Mouse (Mus musculus) erythroblast, embryonic 14.5 days (primary cell): ENCODE data around the gene Tnr. TPM values are rescaled to one million over a fixed set of nuclear protein-coding genes. Genes with fewer than 3 reads are reported as not detected.

Experiments used
- H3K27me3 ChIP-seq: 2 replicates; pipeline ENCODE4 v1.6.1; 2012; ENCODE audit warnings: inconsistent platforms; ENCODE audit not compliant: control insufficient read depth
- H3K36me3 ChIP-seq: 2 replicates; pipeline ENCODE4 v1.6.1; 2012; ENCODE audit warnings: mild to moderate bottlenecking, inconsistent platforms; ENCODE audit not compliant: control insufficient read depth
- H3K4me1 ChIP-seq: 2 replicates; pipeline ENCODE4 v1.6.1; 2012; ENCODE audit warnings: inconsistent platforms; ENCODE audit not compliant: control insufficient read depth
- H3K4me3 ChIP-seq: replicated peaks from 2 replicates; pipeline ENCODE3; 2012; ENCODE audit warnings: moderate library complexity, mild to moderate bottlenecking, inconsistent platforms
- H3K9me3 ChIP-seq: 2 replicates; pipeline ENCODE4 v1.6.1; 2012; ENCODE audit warnings: low read length, inconsistent platforms, mixed read lengths; ENCODE audit not compliant: control insufficient read depth
- GATA1 ChIP-seq: IDR thresholded peaks from 2 replicates; pipeline ENCODE4 v1.6.1; 2012; ENCODE audit warnings: low read length, inconsistent platforms, mixed read lengths
- TAL1 ChIP-seq: IDR thresholded peaks from 3 replicates; pipeline ENCODE4 v1.6.1; 2012; ENCODE audit warnings: low read length, inconsistent platforms, mixed read lengths
- polyA plus RNA-seq: library from polyadenylated mRNA; stranded (reverse); fragments of >175 nt; gene quantifications from 2 replicates; pipeline ENCODE4 v1.2.3, GENCODE M21; 2012

Gene Tnr
- polyA plus RNA-seq, 1 experiment, result not detected

DNA sequence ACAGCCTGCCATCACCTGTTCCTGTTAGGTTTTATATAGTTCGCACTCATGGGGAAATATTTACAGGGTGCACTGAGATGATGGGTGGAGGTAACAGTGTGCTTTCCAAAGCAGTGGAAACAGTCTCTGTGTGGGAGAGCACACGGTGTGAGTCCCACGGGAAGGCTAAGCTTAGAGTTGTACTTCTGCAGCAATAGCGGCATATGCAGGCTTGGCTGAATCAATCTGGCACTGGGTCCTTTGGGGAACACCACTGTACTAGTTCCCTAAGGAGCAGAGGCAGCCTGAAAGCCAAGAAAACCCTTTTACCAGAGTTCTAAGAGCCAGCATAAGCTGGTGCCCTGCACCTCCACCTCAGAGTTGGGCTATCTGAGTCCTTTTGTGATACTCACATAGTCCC lies 115.8 kb downstream of the Tnr start:
- TF ChIP-seq GATA1, result no peak
- TF ChIP-seq TAL1, result no peak
- no peaks in the 10 kb centered on the region for H3K27me3 ChIP-seq
- no peaks in the 10 kb centered on the region for H3K36me3 ChIP-seq
- no peak overlapping the region for H3K4me3 ChIP-seq
- no peaks in the 10 kb centered on the region for H3K4me1 ChIP-seq
- no peaks in the 10 kb centered on the region; the same call in 1 of the 2 replicates for H3K9me3 ChIP-seq

DNA sequence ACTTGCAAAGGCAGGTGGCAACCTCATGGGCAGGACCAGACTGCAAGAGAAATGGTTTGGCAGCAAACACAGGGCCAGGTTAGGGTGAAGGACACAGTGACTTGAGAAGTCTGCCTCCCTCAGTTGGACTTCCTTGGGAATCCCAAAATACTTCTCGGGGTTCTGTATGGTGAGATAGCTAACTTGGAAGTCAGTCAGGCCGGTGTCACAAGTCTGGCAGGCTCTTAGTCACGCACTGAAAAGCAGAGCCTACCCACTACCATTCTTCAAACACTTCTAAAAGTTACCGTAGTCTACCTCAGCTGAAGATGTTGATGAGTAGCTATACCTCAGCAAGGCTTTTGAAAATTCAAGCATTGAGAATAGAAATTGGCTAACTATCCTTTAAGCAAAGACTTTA lies 122.2 kb downstream of the Tnr start:
- H3K27me3 ChIP-seq, result no peaks in the 10 kb centered on the region
- no peaks in the 10 kb centered on the region for H3K9me3 ChIP-seq
- TF ChIP-seq GATA1 (no peak), TAL1 (no peak)
- H3K36me3 ChIP-seq, result no peaks in the 10 kb centered on the region
- no peak overlapping the region for H3K4me3 ChIP-seq
- H3K4me1 ChIP-seq, result no peaks in the 10 kb centered on the region

- H3K9me3 ChIP-seq, result no peaks in the 10 kb centered on the region
- H3K4me3 ChIP-seq, result no peak overlapping the region
- TF ChIP-seq TAL1, result no peak
- no peak for TF ChIP-seq GATA1
- no peaks in the 10 kb centered on the region for H3K27me3 ChIP-seq
- no peaks in the 10 kb centered on the region for H3K4me1 ChIP-seq
- H3K36me3 ChIP-seq, result no peaks in the 10 kb centered on the region
Observed at GRCm38 (mm10) chr1:159650486-159650885, 126.9 kb downstream of the Tnr start.

DNA sequence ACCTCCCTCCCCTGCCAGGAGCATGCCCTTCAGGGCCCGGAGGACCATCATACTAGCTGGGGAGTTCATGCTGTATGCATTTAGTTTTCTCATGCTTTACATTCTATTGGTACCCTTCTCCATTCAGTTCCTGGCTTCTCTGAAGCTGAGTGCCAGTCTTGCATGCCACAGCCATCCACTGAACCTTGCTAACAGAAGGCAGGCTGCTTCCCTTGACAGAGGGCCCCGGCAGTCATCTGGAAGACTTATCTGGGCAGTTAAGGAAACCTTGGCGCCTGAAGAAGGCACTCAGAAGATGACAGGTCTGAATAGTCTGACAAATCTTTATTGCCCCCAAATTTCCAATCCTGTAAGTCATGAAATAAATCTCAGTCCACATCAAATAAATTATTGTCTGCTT lies 131.7 kb downstream of the Tnr start:
- no peaks in the 10 kb centered on the region for H3K4me1 ChIP-seq
- TF ChIP-seq GATA1, result no peak
- no peak for TF ChIP-seq TAL1
- no peaks in the 10 kb centered on the region for H3K36me3 ChIP-seq
- no peaks in the 10 kb centered on the region for H3K9me3 ChIP-seq
- no peak overlapping the region for H3K4me3 ChIP-seq
- no peaks in the 10 kb centered on the region for H3K27me3 ChIP-seq

DNA sequence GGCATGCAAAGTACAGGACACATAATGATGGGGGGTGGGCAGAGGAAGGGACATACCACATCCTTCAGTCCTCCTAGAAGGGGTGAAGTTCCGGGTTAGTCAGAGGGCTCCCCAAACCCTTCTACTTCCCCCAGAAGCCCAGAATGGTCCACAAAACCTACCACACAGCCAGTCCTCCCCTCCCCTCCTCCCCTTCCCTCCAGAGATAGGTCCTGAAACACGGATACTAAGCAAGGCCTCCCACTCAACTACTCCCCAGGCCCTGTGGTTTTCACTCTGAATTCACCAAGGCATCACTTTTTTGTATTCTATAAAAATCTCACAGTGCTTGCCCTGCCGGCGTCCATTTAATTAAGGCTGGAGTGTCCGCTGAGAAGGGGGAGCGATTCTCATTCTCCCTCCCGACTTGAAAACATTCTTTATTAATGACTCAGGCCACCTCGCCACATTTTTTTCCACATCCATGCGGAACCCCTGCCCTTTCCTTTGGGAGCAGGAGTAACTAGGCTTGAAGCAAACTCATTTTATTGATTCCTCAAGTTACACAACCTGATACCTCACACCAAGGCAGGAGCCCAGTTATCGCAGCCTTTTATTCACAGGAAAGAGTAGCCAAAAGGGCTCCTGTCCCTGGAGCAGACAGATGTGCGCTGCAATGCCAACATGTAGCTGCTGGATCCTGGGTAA lies 134.4 kb downstream of the Tnr start:
- Histone ChIP-seq H3K9me3 (no peaks in the 10 kb centered on the region), H3K4me3 (no peak overlapping the region), H3K27me3 (no peaks in the 10 kb centered on the region), H3K36me3 (no peaks in the 10 kb centered on the region), H3K4me1 (no peaks in the 10 kb centered on the region)
- TF ChIP-seq TAL1, result no peak
- TF ChIP-seq GATA1, result no peak

GRCm38 (mm10) chr1:159660620-159661501 lies 137.3 kb downstream of the Tnr start:
- H3K27me3 ChIP-seq, result no peaks in the 10 kb centered on the region
- H3K4me3 ChIP-seq, result no peak overlapping the region
- H3K4me1 ChIP-seq, result no peaks in the 10 kb centered on the region
- no peaks in the 10 kb centered on the region for H3K36me3 ChIP-seq
- TF ChIP-seq TAL1 (no peak), GATA1 (no peak)
- no peaks in the 10 kb centered on the region for H3K9me3 ChIP-seq

DNA sequence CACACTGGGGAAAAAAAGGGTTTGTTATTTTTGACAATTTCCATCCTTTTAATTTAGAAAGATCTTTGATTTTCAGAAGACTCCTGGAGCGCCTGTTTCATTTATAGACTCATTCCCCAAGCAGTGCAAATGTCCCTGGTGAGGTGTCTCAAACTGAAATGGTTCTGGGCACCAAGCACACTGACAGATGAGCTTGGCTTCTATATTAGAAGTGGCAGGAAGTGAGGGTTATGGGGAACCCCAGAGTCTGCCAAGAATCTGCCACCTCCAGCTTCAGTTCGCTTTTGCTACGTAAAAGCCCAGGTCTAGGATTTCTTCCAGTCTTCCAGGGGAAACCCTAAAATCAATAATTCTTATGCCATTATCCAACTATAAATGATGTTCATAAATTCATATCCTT lies 140.9 kb downstream of the Tnr start:
- Histone ChIP-seq H3K27me3 (no peaks in the 10 kb centered on the region), H3K9me3 (no peaks in the 10 kb centered on the region), H3K4me1 (no peaks in the 10 kb centered on the region), H3K4me3 (no peak overlapping the region), H3K36me3 (no peaks in the 10 kb centered on the region)
- TF ChIP-seq TAL1, result no peak
- TF ChIP-seq GATA1, result no peak

GRCm38 (mm10) chr1:159664945-159665344 lies 141.4 kb downstream of the Tnr start:
- TF ChIP-seq TAL1, result no peak
- TF ChIP-seq GATA1, result no peak
- Histone ChIP-seq H3K36me3 (no peaks in the 10 kb centered on the region), H3K9me3 (no peaks in the 10 kb centered on the region), H3K4me3 (no peak overlapping the region), H3K27me3 (no peaks in the 10 kb centered on the region), H3K4me1 (no peaks in the 10 kb centered on the region)

- no peaks in the 10 kb centered on the region for H3K36me3 ChIP-seq
- H3K9me3 ChIP-seq, result no peaks in the 10 kb centered on the region
- no peak overlapping the region for H3K4me3 ChIP-seq
- TF ChIP-seq TAL1 (no peak), GATA1 (no peak)
- no peaks in the 10 kb centered on the region for H3K4me1 ChIP-seq
- H3K27me3 ChIP-seq, result no peaks in the 10 kb centered on the region
Observed at GRCm38 (mm10) chr1:159670629-159671150, 147.1 kb downstream of the Tnr start.
